In the genomic region with DNA sequence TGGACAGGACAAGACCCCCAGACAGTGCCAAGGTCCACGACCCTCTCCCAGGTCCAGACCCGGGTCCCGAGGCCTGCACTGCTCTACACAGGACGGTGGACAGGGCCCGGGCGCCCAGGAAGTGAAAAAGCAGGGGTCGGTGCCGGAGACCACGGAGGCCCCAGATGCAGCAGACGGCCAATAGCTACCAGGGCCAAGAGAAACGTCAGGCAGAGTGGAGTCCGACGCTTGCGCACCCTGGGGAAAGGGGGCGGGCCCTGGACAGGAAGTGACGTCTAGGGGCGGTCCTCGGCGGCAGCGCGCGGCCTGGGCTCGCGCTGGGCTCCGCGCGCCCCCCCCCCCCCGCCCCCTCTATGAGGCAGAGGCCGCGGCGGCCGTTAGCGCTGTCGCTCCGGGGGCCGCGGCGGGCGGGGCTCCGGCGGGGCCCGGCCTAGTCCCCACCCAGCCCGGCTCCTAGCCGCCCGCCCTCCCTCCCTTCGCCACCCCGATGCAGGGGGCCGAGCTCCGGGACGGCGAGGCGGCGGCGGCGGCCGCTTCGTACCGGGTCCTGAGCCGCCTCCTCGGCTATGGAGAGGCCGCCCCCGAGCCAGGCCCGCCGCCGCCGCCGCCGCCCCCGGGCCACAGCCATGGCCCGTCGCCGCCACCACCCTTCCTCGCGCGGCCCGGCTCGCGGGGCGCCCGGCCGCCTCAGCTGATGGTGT, we compare ENCODE assay signal across 8 mouse cellular contexts. TPM values are rescaled to one million over a fixed set of nuclear protein-coding genes. Genes with fewer than 3 reads are reported as not detected.
A peak's percentile ranks its signal among the peaks of the same experiment; 100 is the strongest.
DNase-seq lines count a peak whose midpoint lies in the region; ATAC-seq and TF ChIP-seq lines count a peak whose summit lies in the region.

Gene Socs7, plus strand, starts transcription at position 604 of the 701 bp plus-strand sequence.

- no peak for TF ChIP-seq CTCF in E14TG2a.4 (conservative IDR thresholded peaks at IDR 0.05; ENCODE audit: low read length)

- peaks cover 12% of the 10 kb centered on the region for H3K27me3 ChIP-seq in E14TG2a.4 (ENCODE audit: insufficient read depth, low read length)
- no peaks in the 10 kb centered on the region for H3K27me3 ChIP-seq in forebrain, embryonic 13.5 days
- H3K27me3 ChIP-seq in neural tube, embryonic 15.5 days (replicated peaks) = no peaks in the 10 kb centered on the region

- intact Hi-C loops in heart, postnatal 14 days (cut with DNase I) = loop anchor here (5.0 kb wide), 1 partner anchor 105 kb away; no protein-coding TSS in a partner anchor

- peak; percentile 84 for DNase-seq in c-Kit-positive CD71-positive TER-119-positive erythroid progenitor cells, embryonic 14.5 days (ENCODE audit: low spot score)
- DNase-seq in heart, postnatal 14 days = peak; percentile 95 to 98
- DNase-seq in layer of hippocampus, adult 11-12 months (ENCODE audit: low spot score) = peak; percentile 94
- peak; percentile 93 to 95 for DNase-seq in lung, adult 18-20 months
- DNase-seq in testis, postnatal 14 days (ENCODE audit: low spot score) = peak; percentile 93

- under 1% methylated on average over 35 of the region's 81 CpGs for WGBS in forebrain, embryonic 13.5 days
- WGBS in neural tube, embryonic 15.5 days = 1% methylated on average over 36 of the region's 81 CpGs

- peak; percentile 97 for ATAC-seq in forebrain, embryonic 13.5 days
- ATAC-seq in neural tube, embryonic 15.5 days (ENCODE audit: low FRiP score) = peak; percentile 97

- H3K4me1 ChIP-seq in E14TG2a.4 (replicated peaks; ENCODE audit: low read depth, low read length) = peaks cover 37% of the 10 kb centered on the region
- H3K4me1 ChIP-seq in forebrain, embryonic 13.5 days = peaks cover 32% of the 10 kb centered on the region
- H3K4me1 ChIP-seq in neural tube, embryonic 15.5 days = peaks cover 36% of the 10 kb centered on the region

- H3K4me2 ChIP-seq in forebrain, embryonic 13.5 days = peak within 1 kb of the TSS; percentile 98
- H3K4me2 ChIP-seq in neural tube, embryonic 15.5 days = peak within 1 kb of the TSS; percentile 74

- H3K9me3 ChIP-seq in E14TG2a.4 (ENCODE audit: low read length) = no peaks in the 10 kb centered on the region
- no peaks in the 10 kb centered on the region for H3K9me3 ChIP-seq in forebrain, embryonic 13.5 days (replicated peaks)
- no peaks in the 10 kb centered on the region for H3K9me3 ChIP-seq in neural tube, embryonic 15.5 days (replicated peaks)

- H3K9ac ChIP-seq in forebrain, embryonic 13.5 days = peak within 1 kb of the TSS; percentile 98
- peak within 1 kb of the TSS; percentile 98 for H3K9ac ChIP-seq in neural tube, embryonic 15.5 days (replicated peaks)

- H3K36me3 ChIP-seq in E14TG2a.4 (ENCODE audit: insufficient read depth, low read length) = peaks cover 13% of the 10 kb centered on the region
- no peaks in the 10 kb centered on the region for H3K36me3 ChIP-seq in forebrain, embryonic 13.5 days (ENCODE audit: poor library complexity, severe bottlenecking)
- H3K36me3 ChIP-seq in neural tube, embryonic 15.5 days = no peaks in the 10 kb centered on the region

- H3K4me3 ChIP-seq in E14TG2a.4 (replicated peaks; ENCODE audit: low read length) = peak within 1 kb of the TSS; percentile 91
- H3K4me3 ChIP-seq in forebrain, embryonic 13.5 days = peak within 1 kb of the TSS; percentile 99
- H3K4me3 ChIP-seq in neural tube, embryonic 15.5 days (replicated peaks) = peak within 1 kb of the TSS; percentile 95

- H3K27ac ChIP-seq in forebrain, embryonic 13.5 days = peak within 1 kb of the TSS; percentile 86
- peak within 1 kb of the TSS; percentile 90 for H3K27ac ChIP-seq in neural tube, embryonic 15.5 days (replicated peaks)

RNA-seq across cellular contexts. Expression of gene Socs7, which starts in this region (rescaled TPM):
- 7.7 and 8.6 TPM in 2 replicates for polyA plus RNA-seq in forebrain, embryonic 13.5 days (2015; fragmentation: Nextera tagmentation; extraction: Ambion mirVana)
- total RNA-seq in heart, postnatal 14 days (2021) = 10 to 100 TPM; 16.1 to 19.6 TPM
- 7.7 and 8.4 TPM in 2 replicates for polyA plus RNA-seq in neural tube, embryonic 15.5 days (2015; fragmentation: Nextera tagmentation; extraction: Ambion mirVana)

Comparison
In these comparisons a context has a peak if more than half of its experiments do, and no peak if none do; other contexts are left out.
1. Peak in every context shown above with its lines: DNase-seq, ATAC-seq, H3K4me3 ChIP-seq and H3K27ac ChIP-seq.